Mouse (Mus musculus) liver, postnatal 0 days (tissue): ENCODE measurements at regions not wholly inside any gene's neighbourhood (a gene's known extent, or its start where the extent isn't known, plus 50 kb on each side); places are given as distances from the start of the nearest gene placed in this dataset.

ENCODE experiments used
- ATAC-seq: fragments of 200-750 bp; cut with Nextera tagmentation; 2 replicates; pipeline ENCODE4 v1.8.0; 2017; ENCODE audit warnings: mild to moderate bottlenecking, moderate library complexity
- DNase-seq: peaks from one replicate; pipeline ENCODE4 v3.0.0-alpha.2; 2016
- H3K27ac ChIP-seq: fragments of 300-500 bp; sonication (generic); 2 replicates; pipeline ENCODE4 v1.5.1; 2014; ENCODE audit warnings: antibody characterized with exemption, moderate library complexity, mild to moderate bottlenecking, low read depth
- H3K27me3 ChIP-seq: fragments of 300-500 bp; sonication (generic); 2 replicates; pipeline ENCODE4 v1.6.1; 2014; ENCODE audit warnings: low read length, control low read depth, mixed read lengths; ENCODE audit not compliant: insufficient read depth
- H3K36me3 ChIP-seq: fragments of 300-500 bp; sonication (generic); replicated peaks from 2 replicates; pipeline ENCODE4 v1.6.1; 2014; ENCODE audit warnings: mild to moderate bottlenecking, control low read depth, low read length, moderate library complexity, mixed read lengths; ENCODE audit not compliant: insufficient read depth
- H3K4me1 ChIP-seq: fragments of 300-500 bp; sonication (generic); 2 replicates; pipeline ENCODE4 v1.6.1; 2014; ENCODE audit warnings: antibody characterized with exemption, mild to moderate bottlenecking, control low read depth; ENCODE audit not compliant: insufficient read depth
- H3K4me2 ChIP-seq: fragments of 300-500 bp; sonication (generic); 2 replicates; pipeline ENCODE4 v1.6.1; 2014; ENCODE audit warnings: low read depth, mild to moderate bottlenecking, low read length, moderate library complexity, mixed read lengths
- H3K4me3 ChIP-seq: fragments of 300-500 bp; sonication (generic); 2 replicates; pipeline ENCODE4 v1.5.1; 2014; ENCODE audit warnings: low read depth, low read length
- H3K9ac ChIP-seq: fragments of 300-500 bp; sonication (generic); replicated peaks from 2 replicates; pipeline ENCODE4 v1.6.1; 2014; ENCODE audit warnings: mild to moderate bottlenecking, moderate library complexity
- H3K9me3 ChIP-seq: fragments of 300-500 bp; sonication (generic); 2 replicates; pipeline ENCODE4 v1.6.1; 2016; ENCODE audit warnings: mild to moderate bottlenecking, control low read depth, low read length, mixed read lengths
- CTCF ChIP-seq: sonication (generic); IDR thresholded peaks from 2 replicates; pipeline ENCODE4 v1.5.1; 2016; ENCODE audit warnings: antibody characterized with exemption, low read depth
- EP300 ChIP-seq: IDR thresholded peaks from 2 replicates; pipeline ENCODE4 v1.6.1; 2016; ENCODE audit warnings: antibody characterized with exemption, low read depth, mild to moderate bottlenecking
- WGBS: fragments of 180-500 bp; shearing (Covaris S2); extraction: QIAGEN DNeasy Blood & Tissue Kit; methylation state at CpG from one replicate; pipeline ENCODE4 v1.1.7; 2014; ENCODE audit not compliant: insufficient replicate concordance; 5-methylcytosine and 5-hydroxymethylcytosine counted together

DNA sequence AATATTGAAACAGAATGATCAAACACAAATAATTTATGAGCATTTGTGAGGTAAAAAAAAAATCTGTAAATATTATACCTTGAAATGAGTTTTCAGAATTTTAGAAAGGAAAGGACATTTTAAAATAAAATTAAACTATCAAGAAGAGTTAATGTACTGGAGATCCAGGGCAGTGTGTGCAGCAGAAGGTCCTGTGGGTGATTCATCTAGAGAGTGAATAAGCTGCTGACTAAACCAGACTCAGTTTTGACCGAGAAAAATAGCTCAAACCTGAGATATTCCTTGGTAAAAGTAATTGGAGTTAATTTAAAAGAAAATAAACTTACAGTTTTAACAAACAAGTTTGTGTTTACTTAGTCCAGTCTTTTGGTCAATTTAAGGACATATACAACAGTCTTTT lies 1118.6 kb upstream of the Celf2 start:
- H3K27ac ChIP-seq = no peak overlapping the region
- H3K36me3 ChIP-seq = no peaks in the 10 kb centered on the region
- H3K4me1 ChIP-seq = no peaks in the 10 kb centered on the region
- H3K27me3 ChIP-seq = no peaks in the 10 kb centered on the region
- ATAC-seq = peak; percentile 50; the same call in 1 of the 2 replicates
- H3K4me2 ChIP-seq = no peak overlapping the region
- WGBS = 57% methylated on average over 1 of the region's 1 CpGs
- no peaks in the 10 kb centered on the region for H3K9me3 ChIP-seq
- H3K4me3 ChIP-seq = no peak overlapping the region
- no peak for DNase-seq
- TF ChIP-seq EP300 (no peak), CTCF (no peak)
- no peak overlapping the region for H3K9ac ChIP-seq

DNA sequence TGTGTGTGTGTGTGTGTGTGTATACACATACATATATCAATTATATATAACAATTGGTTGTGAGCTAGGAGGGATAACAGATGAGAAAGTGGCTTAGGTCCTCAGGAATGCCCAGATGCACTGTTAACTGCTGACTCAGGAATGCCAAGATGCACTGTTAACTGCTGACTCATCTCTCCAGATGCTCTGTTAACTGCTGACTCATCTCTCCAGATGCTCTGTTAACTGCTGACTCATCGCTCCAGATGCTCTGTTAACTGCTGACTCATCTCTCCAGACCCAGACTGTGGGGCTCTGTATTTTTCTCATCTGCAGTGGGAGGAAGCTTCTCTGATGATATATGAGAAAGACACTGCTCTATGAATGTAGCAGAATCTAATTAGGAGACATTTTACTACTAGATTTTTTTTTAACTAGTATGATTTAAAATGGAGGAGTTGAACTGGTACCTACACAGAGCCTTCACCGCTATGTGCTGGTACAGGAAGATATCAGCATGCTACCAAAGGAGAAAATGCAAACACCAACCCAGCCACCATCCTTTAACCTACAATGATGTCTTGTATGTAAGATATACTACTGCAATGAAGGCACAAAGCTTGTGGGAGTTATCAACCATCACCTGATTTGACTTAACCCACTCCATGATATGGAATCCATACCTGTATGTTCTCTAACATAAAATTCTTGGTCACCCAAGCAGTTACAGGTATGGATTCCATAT lies 1119.3 kb upstream of the Celf2 start:
- peak; percentile 82 for TF ChIP-seq EP300
- no peak for TF ChIP-seq CTCF
- H3K4me1 ChIP-seq = no peaks in the 10 kb centered on the region
- no peak overlapping the region for H3K4me3 ChIP-seq
- DNase-seq (no peak), ATAC-seq (peak; percentile 89)
- no peaks in the 10 kb centered on the region for H3K9me3 ChIP-seq
- no peaks in the 10 kb centered on the region for H3K36me3 ChIP-seq
- no peak overlapping the region for H3K27ac ChIP-seq
- no peak overlapping the region for H3K9ac ChIP-seq
- 81% methylated on average over 2 of the region's 2 CpGs for WGBS
- H3K27me3 ChIP-seq = no peaks in the 10 kb centered on the region
- no peak overlapping the region for H3K4me2 ChIP-seq

DNA sequence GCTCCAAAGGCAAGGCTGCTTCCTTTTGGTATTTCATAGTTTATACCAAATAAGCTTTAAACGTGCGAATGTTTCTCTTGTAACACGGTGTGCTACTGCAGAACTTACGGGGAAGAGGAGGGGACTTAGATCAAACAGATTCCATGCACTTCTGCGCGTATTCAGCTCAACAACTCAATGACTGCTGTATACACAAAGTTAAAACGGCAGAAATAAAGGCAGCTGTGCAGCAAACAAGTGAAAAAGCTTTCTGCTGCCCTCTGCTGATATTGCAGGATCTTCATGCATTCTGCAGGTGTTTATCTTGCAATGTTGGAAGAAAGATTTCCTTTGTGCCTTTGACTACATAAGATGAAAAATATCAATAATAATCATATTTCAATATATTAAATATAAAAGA lies 1128.7 kb upstream of the Celf2 start:
- Histone ChIP-seq H3K4me2 (no peak overlapping the region), H3K27me3 (no peaks in the 10 kb centered on the region), H3K9ac (no peak overlapping the region), H3K4me1 (no peaks in the 10 kb centered on the region), H3K9me3 (no peaks in the 10 kb centered on the region), H3K4me3 (no peak overlapping the region), H3K36me3 (no peaks in the 10 kb centered on the region), H3K27ac (no peak overlapping the region)
- WGBS = 43% methylated on average over 7 of the region's 7 CpGs
- TF ChIP-seq CTCF = peak; percentile 11; the same call in 1 of the 2 replicates
- TF ChIP-seq EP300 = no peak
- DNase-seq (no peak), ATAC-seq (no peak)

GRCm38 (mm10) chr2:8639282-8639681 lies 1129.9 kb upstream of the Celf2 start:
- H3K4me2 ChIP-seq = no peak overlapping the region
- no peaks in the 10 kb centered on the region for H3K27me3 ChIP-seq
- no peak overlapping the region for H3K27ac ChIP-seq
- ATAC-seq = no peak
- no peak for DNase-seq
- no peak overlapping the region for H3K4me3 ChIP-seq
- WGBS = 54% methylated on average over 3 of the region's 3 CpGs
- no peak overlapping the region for H3K9ac ChIP-seq
- TF ChIP-seq CTCF = peak; percentile 57
- TF ChIP-seq EP300 = no peak
- H3K4me1 ChIP-seq = no peaks in the 10 kb centered on the region
- H3K9me3 ChIP-seq = no peaks in the 10 kb centered on the region
- H3K36me3 ChIP-seq = no peaks in the 10 kb centered on the region

GRCm38 (mm10) chr2:8645463-8645862 lies 1136.1 kb upstream of the Celf2 start:
- no peak for DNase-seq
- 19% methylated on average over 1 of the region's 1 CpGs for WGBS

DNA sequence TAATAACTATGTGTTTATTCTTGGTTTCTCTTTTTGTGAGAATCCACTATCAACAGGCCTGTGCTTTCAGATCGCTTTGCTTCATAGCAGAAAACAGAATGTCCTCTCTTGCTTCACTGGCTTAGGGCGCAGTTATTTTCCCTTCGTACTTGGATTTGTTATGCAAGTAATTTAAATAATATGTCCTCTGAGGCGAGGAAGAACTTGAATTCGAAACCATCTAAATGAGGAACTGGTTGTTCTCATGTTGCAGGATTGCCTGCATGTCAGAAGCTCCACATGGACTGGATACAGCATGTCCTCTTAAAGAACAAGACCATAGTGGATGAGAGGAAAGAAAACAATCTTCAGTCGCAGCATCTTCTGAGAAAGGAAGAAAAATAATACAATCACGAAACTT lies 1151.2 kb upstream of the Celf2 start:
- Histone ChIP-seq H3K4me3 (no peak overlapping the region), H3K27me3 (no peaks in the 10 kb centered on the region), H3K4me1 (no peaks in the 10 kb centered on the region), H3K9ac (no peak overlapping the region), H3K4me2 (no peak overlapping the region), H3K27ac (no peak overlapping the region), H3K9me3 (no peaks in the 10 kb centered on the region), H3K36me3 (no peaks in the 10 kb centered on the region)
- DNase-seq = no peak
- WGBS = 70% methylated on average over 7 of the region's 7 CpGs
- no peak for ATAC-seq
- TF ChIP-seq CTCF = no peak
- TF ChIP-seq EP300 = no peak

More at GRCm38 (mm10) chr2:8645463-8645862, 1136.1 kb upstream of the Celf2 start:
- Histone ChIP-seq H3K9ac (no peak overlapping the region), H3K4me1 (no peaks in the 10 kb centered on the region), H3K9me3 (no peaks in the 10 kb centered on the region), H3K4me2 (no peak overlapping the region), H3K27ac (no peak overlapping the region), H3K4me3 (no peak overlapping the region), H3K36me3 (no peaks in the 10 kb centered on the region), H3K27me3 (no peaks in the 10 kb centered on the region)
- TF ChIP-seq CTCF (peak; percentile 48), EP300 (no peak)
- ATAC-seq = no peak
